Mouse (Mus musculus) intestine, embryonic 16.5 days (tissue): ENCODE results near the gene Rec114. TPM values are rescaled to one million over a fixed set of nuclear protein-coding genes. Genes with fewer than 3 reads are reported as not detected.

Experiments used
- ATAC-seq: fragments of 200-750 bp; cut with Nextera tagmentation; 2 replicates; pipeline ENCODE4 v1.8.0; 2017; ENCODE audit warnings: moderate TSS enrichment, moderate library complexity
- H3K27ac ChIP-seq: fragments of 300-500 bp; sonication (generic); 2 replicates; pipeline ENCODE4 v1.5.1; 2014; ENCODE audit warnings: mild to moderate bottlenecking, low read length
- H3K27me3 ChIP-seq: fragments of 300-500 bp; sonication (generic); replicated peaks from 2 replicates; pipeline ENCODE4 v1.6.1; 2014; ENCODE audit warnings: low read length, control low read depth, mixed read lengths; ENCODE audit not compliant: control insufficient read depth, insufficient read depth
- H3K36me3 ChIP-seq: fragments of 300-500 bp; sonication (generic); 2 replicates; pipeline ENCODE4 v1.6.1; 2014; ENCODE audit warnings: low read length, control low read depth; ENCODE audit not compliant: control insufficient read depth, insufficient read depth
- H3K4me1 ChIP-seq: fragments of 300-500 bp; sonication (generic); 2 replicates; pipeline ENCODE4 v1.6.1; 2014; ENCODE audit warnings: low read length, control low read depth, mixed read lengths; ENCODE audit not compliant: control insufficient read depth, insufficient read depth
- H3K4me2 ChIP-seq: fragments of 300-500 bp; sonication (generic); 2 replicates; pipeline ENCODE4 v1.6.1; 2014; ENCODE audit warnings: low read depth, low read length, control low read depth
- H3K4me3 ChIP-seq: fragments of 300-500 bp; sonication (generic); 2 replicates; pipeline ENCODE4 v1.5.1; 2014; ENCODE audit warnings: mild to moderate bottlenecking, low read length
- H3K9ac ChIP-seq: fragments of 300-500 bp; sonication (generic); 2 replicates; pipeline ENCODE4 v1.6.1; 2014; ENCODE audit warnings: low read depth, low read length
- H3K9me3 ChIP-seq: fragments of 300-500 bp; sonication (generic); 2 replicates; pipeline ENCODE4 v1.6.1; 2016; ENCODE audit warnings: low read length, control low read depth; ENCODE audit not compliant: control insufficient read depth
- WGBS: fragments of 180-500 bp; shearing (Covaris S2); extraction: QIAGEN DNeasy Blood & Tissue Kit; methylation state at CpG from one replicate; pipeline ENCODE4 v1.1.7; 2014; 5-methylcytosine and 5-hydroxymethylcytosine counted together
- polyA plus RNA-seq: library from polyadenylated mRNA; unstranded; fragments of >200 nt; fragmentation: Nextera tagmentation; extraction: Ambion mirVana; gene quantifications from 2 replicates; pipeline ENCODE4 v1.2.1, GENCODE M21; 2015

The Rec114 gene
- 1.4 TPM in 2 replicates for polyA plus RNA-seq

DNA sequence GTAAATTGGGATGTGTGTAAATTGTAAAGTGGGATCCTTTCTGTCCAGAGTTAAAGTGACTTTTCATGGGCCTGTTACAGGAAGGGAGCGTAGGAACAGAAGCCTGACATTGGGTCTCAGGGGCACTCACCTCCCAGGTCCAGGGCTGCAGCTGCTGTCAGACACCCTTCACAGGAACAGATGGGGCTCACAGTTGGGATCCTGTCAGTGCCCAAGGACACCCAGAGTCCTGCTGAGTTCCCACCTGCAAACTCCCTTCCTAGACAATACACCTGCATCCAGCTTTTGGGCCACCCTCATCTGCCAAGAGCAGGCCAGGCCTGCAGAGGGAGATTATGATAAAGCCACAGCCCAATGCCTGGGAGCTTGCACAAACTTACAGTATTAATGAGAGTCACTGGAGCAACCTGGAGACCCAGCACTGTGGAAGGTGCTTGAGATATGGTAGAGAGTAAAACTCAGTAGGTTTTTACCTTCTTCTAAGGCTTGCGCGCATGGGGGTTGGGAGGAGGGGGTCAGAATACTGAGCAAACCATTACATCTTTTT, at the start of gene Rec114:
Gene Rec114 (minus strand): TSS at position 263 of the 547 bp plus-strand sequence.
- no peak within 1 kb of the TSS for H3K4me2 ChIP-seq
- WGBS = 96% methylated on average over 3 of the region's 3 CpGs
- H3K27ac ChIP-seq = no peak within 1 kb of the TSS
- no peaks in the 10 kb centered on the region for H3K4me1 ChIP-seq
- H3K4me3 ChIP-seq = no peak within 1 kb of the TSS
- no peak within 1 kb of the TSS for H3K9ac ChIP-seq
- H3K9me3 ChIP-seq = no peaks in the 10 kb centered on the region
- no peaks in the 10 kb centered on the region for H3K27me3 ChIP-seq
- ATAC-seq = no peak
- no peaks in the 10 kb centered on the region for H3K36me3 ChIP-seq

DNA sequence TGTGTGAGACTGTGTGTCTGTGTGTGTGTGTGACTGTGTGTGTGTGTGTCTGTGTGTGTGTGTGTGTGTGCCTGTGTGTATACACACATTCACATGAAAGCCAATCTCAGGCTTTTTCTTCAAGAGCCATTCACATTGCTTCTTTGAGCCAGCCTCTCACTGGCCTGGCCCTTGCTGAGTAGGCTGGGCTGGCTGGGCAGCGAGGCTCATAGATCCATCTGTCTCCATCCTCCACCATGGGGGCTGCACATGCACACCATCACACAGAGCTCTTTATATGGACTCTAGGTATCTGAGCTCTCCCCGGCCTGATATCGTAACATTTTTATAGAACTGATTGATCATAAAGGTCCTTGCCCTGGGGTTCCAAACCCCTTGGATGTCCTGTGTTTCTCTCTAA, 45.7 kb upstream of the Rec114 start:
- ATAC-seq = no peak
- Histone ChIP-seq H3K27me3 (no peaks in the 10 kb centered on the region), H3K27ac (no peak overlapping the region), H3K4me2 (no peak overlapping the region), H3K9ac (no peak overlapping the region), H3K9me3 (no peaks in the 10 kb centered on the region), H3K36me3 (no peaks in the 10 kb centered on the region), H3K4me1 (no peaks in the 10 kb centered on the region), H3K4me3 (no peak overlapping the region)
- WGBS = 79% methylated on average over 3 of the region's 3 CpGs

DNA sequence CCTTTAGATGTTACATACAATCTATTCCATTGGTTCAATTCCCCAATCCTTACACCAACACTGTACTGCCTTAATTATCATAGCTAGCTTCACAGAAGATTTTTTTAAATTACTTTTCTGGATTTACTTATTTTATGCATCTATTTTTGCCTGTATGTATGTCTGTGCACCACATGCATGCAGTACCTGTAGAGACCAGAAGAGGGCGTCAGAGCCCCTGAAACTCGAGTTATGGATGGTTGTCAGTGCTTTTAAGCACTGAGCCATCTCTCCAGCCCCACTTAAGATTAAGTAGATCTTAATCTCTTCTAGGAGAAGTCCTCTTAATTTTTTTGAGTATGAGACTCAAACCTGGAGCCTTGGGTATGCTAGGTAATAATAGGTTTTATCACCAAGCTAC, 31.6 kb upstream of the Rec114 start:
- no peak overlapping the region for H3K9ac ChIP-seq
- H3K36me3 ChIP-seq = no peaks in the 10 kb centered on the region
- no peak overlapping the region for H3K4me2 ChIP-seq
- no peaks in the 10 kb centered on the region for H3K27me3 ChIP-seq
- no peaks in the 10 kb centered on the region for H3K4me1 ChIP-seq
- no peak for ATAC-seq
- H3K4me3 ChIP-seq = no peak overlapping the region
- H3K9me3 ChIP-seq = no peaks in the 10 kb centered on the region
- H3K27ac ChIP-seq = no peak overlapping the region
- WGBS = 25% methylated on average over 2 of the region's 2 CpGs

DNA sequence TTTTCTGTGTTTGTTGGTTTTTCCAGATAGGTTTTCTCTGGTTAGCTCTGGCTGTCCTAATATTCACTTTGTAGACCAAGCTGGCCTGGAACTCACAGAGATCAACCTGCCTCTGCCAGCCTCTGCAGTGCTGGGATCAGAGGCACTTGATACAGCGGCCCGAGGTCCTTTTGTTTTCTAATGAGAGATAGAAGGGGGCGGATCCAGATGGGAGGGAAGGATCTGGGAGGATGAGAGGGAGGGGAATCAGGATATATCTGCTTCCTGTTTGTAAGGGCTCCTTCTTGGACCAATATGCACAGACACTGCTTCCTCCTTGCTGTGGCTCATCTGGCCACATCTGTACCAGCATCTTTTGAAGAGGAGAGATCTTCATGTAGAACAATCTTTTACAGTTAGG, 31.0 kb upstream of the Rec114 start:
- no peaks in the 10 kb centered on the region for H3K27me3 ChIP-seq
- H3K9me3 ChIP-seq = no peaks in the 10 kb centered on the region
- H3K36me3 ChIP-seq = no peaks in the 10 kb centered on the region
- no peak overlapping the region for H3K27ac ChIP-seq
- ATAC-seq = no peak
- H3K4me3 ChIP-seq = no peak overlapping the region
- H3K4me2 ChIP-seq = no peak overlapping the region
- no peaks in the 10 kb centered on the region for H3K4me1 ChIP-seq
- 61% methylated on average over 3 of the region's 3 CpGs for whole genome bisulfite sequencing
- H3K9ac ChIP-seq = no peak overlapping the region

DNA sequence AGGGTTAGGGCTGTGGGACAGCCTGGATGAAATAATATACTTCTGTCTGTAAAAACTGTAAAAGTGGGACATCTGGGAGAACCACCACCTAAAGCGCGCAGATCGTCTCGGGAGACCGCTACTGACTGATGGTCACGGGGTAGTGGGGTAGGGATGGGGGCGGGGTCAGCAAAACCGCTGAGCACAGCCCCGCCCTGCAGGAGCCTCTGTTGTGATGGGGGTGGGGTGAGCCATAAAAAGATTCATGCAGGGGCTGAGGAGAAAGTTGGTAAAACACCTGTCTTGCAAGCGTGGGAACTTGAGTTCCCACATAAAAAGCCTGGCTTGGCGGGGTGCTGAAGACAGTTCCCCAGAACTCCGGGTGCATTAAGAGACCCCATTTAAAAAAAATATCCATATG, 26.2 kb upstream of the Rec114 start:
- H3K9ac ChIP-seq = no peak overlapping the region
- H3K36me3 ChIP-seq = no peaks in the 10 kb centered on the region
- ATAC-seq = no peak
- 0 out of 2 replicates have a peak, but pooled peaks cover 2% of the 10 kb centered on the region for H3K9me3 ChIP-seq
- no peak overlapping the region for H3K27ac ChIP-seq
- no peaks in the 10 kb centered on the region for H3K27me3 ChIP-seq
- WGBS = 56% methylated on average over 12 of the region's 12 CpGs
- no peaks in the 10 kb centered on the region for H3K4me1 ChIP-seq
- H3K4me3 ChIP-seq = no peak overlapping the region
- H3K4me2 ChIP-seq = no peak overlapping the region

DNA sequence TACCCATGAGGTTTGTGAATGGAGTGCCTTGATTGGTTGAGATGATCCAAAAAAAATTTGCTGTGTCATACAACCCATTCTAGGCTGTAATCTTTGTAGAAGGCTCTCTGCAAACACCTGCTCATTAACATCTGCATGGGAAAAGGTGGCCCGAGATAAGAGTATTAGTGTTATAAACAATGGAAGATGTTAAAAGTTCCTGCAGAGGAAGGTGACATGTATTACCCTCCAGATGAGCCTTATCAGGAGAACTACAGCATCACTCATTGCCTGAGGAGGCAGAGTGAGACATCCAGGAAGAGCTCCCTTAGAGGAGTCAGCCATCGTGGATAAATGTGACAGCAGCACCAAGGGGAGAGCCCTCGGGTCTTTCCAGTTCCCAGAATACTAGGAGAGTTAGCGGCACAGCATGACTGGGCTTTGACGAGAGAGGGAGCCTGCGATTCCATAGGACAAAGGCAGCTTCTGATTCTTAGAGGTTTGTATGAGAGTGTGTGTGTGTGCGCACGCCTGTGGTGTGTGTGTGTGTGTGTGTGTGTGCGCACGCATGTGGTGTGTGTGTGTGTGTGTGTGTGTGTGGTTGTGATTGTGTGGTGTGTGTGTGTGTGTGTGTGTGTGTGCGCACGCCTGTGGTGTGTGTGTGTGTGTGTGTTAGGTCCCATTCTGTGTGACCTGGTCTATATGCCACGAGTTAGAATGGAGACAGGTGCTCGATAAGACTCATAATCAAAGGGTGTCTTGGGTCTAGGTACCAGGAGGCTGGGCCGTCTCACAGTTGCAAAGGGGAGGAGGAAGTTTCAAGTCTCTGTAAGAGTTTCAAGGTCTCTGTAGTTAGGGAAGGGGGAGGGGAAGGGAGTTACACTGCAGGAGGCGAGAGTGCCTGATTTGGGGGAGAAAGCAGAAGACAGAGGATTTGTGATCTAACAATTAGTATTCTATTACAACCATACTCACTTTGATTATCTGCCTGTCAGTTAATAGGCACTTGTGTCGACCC, 23.5 kb upstream of the Rec114 start:
- Histone ChIP-seq H3K4me1 (no peaks in the 10 kb centered on the region), H3K9me3 (0 out of 2 replicates have a peak, but pooled peaks cover 2% of the 10 kb centered on the region), H3K27me3 (no peaks in the 10 kb centered on the region), H3K27ac (no peak overlapping the region), H3K4me3 (no peak overlapping the region), H3K36me3 (no peaks in the 10 kb centered on the region), H3K9ac (no peak overlapping the region), H3K4me2 (no peak overlapping the region)
- 62% methylated on average over 17 of the region's 17 CpGs for WGBS
- peak; percentile 71; the same call in 1 of the 2 replicates for ATAC-seq

DNA sequence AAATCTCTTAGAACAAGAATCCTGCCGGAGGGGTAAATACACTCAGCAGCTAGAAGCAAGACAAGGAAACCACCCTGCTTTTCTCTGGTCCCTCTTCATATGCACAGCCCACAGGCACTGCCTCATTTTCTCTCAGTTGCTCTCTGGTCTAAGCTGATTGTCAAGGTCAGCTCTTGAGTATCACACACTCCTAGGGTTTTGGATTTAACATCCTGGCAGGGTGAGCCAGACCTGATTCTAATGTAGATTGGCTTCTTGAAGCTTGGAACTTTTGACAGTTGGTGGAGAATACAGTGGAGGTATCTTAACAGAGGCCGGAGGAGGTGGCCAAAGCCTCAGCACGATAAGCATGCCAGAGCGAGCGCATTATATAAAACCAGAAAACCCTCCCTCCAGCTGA, 20.6 kb upstream of the Rec114 start:
- Histone ChIP-seq H3K4me1 (no peaks in the 10 kb centered on the region), H3K9me3 (0 out of 2 replicates have a peak, but pooled peaks cover 2% of the 10 kb centered on the region), H3K9ac (no peak overlapping the region), H3K27me3 (no peaks in the 10 kb centered on the region), H3K4me3 (no peak overlapping the region), H3K36me3 (no peaks in the 10 kb centered on the region), H3K4me2 (no peak overlapping the region), H3K27ac (no peak overlapping the region)
- no peak for ATAC-seq
- WGBS = 89% methylated on average over 5 of the region's 5 CpGs

DNA sequence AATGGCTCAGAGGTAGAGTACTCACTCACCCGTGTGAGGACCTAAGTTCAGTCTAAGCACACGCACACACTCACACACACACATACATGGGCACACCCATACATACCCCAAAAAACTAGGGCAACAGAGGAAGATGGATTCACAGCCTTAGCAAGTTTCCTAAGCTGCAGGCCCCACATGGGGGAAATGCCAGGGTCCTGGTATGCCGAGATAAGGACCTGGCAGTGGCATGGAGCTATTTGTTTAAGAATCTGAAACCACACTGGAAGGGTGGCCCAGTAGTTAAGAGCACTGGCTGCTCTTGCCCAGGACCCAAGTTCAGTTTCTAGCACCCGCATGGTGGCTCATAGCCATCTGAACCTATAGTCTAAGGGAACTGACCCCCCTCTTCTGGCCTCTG, 19.4 kb upstream of the Rec114 start:
- no peak for ATAC-seq
- H3K9me3 ChIP-seq = 0 out of 2 replicates have a peak, but pooled peaks cover 2% of the 10 kb centered on the region
- no peaks in the 10 kb centered on the region for H3K36me3 ChIP-seq
- no peaks in the 10 kb centered on the region for H3K27me3 ChIP-seq
- WGBS = 81% methylated on average over 4 of the region's 4 CpGs
- no peak overlapping the region for H3K4me3 ChIP-seq
- H3K4me1 ChIP-seq = no peaks in the 10 kb centered on the region
- no peak overlapping the region for H3K4me2 ChIP-seq
- H3K27ac ChIP-seq = no peak overlapping the region
- H3K9ac ChIP-seq = no peak overlapping the region

DNA sequence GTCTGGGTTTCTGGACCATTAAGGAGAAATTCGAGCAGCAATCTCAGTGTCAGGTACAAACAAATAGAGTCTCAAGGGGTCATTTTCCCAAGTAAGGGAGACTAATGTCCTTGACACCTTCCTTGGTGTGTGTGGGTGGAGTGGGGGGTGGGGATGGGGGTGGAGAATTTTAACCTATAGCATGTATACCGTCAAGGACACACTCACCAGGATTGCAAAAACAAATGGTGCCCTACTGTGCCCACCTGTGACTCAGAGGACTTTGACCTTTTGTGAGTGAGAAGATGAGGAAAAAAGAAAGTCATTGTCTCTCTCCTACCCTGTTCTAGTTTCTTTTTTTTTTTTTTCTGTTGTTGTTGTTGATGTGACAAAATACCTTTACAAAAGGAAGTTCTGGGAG, 18.3 kb upstream of the Rec114 start:
- ATAC-seq = no peak
- H3K27ac ChIP-seq = no peak overlapping the region
- no peaks in the 10 kb centered on the region for H3K4me1 ChIP-seq
- no peaks in the 10 kb centered on the region for H3K27me3 ChIP-seq
- no peaks in the 10 kb centered on the region for H3K36me3 ChIP-seq
- H3K4me3 ChIP-seq = no peak overlapping the region
- no peak overlapping the region for H3K4me2 ChIP-seq
- no peak overlapping the region for H3K9ac ChIP-seq
- no peaks in the 10 kb centered on the region for H3K9me3 ChIP-seq
- WGBS = 42% methylated on average over 2 of the region's 2 CpGs
